Mouse (Mus musculus) left cerebral cortex, postnatal 36 days (tissue): ENCODE results near the gene Gm21627. TPM values are rescaled to one million over a fixed set of nuclear protein-coding genes. Genes with fewer than 3 reads are reported as not detected.
"Not testable (repeated sequence)": the region's sequence is repeated elsewhere in the genome, so short reads cannot be mapped to it uniquely, and the experiment has no call there.

Source experiments
- DNase-seq, 2 experiments: peaks; one replicate each; pipeline ENCODE4 v3.0.0; 2021 to 2022; ENCODE audit warnings: low spot score in 2 of 2, mixed read lengths in 1 of 2
- intact Hi-C: fragments of 180-260 bp; cut with DNase I; formaldehyde crosslinking; loops from one replicate; pipeline ENCODE4 v1.15.1; 2025
- total RNA-seq, 2 experiments: library from RNA; stranded (reverse); gene quantifications; 2 replicates each; pipeline ENCODE4 v1.2.3; 2021

The Gm21627 gene
- not detected for total RNA-seq

- DNase-seq, intact Hi-C loops: not testable (repeated sequence)
These were observed at the start of gene Gm21627 for GRCm38 (mm10) chrY:63228127-63228526. Gene Gm21627, plus strand, starts transcription at chrY:63228427.
